Mouse (Mus musculus) erythroblast, embryonic 14.5 days (primary cell): Measurements from ENCODE around the gene Ptprn.

ENCODE experiments used
- GATA1 ChIP-seq: IDR thresholded peaks from 2 replicates; pipeline ENCODE4 v1.6.1; 2012; ENCODE audit warnings: low read length, inconsistent platforms, mixed read lengths
- TAL1 ChIP-seq: IDR thresholded peaks from 3 replicates; pipeline ENCODE4 v1.6.1; 2012; ENCODE audit warnings: low read length, inconsistent platforms, mixed read lengths

GRCm38 (mm10) chr1:75215785-75216184 lies 48.5 kb downstream of the Ptprn start:
- TF ChIP-seq GATA1 (no peak), TAL1 (no peak)
